Mouse (Mus musculus) 3134 (cell line): Measurements from ENCODE around the gene Slc35f6.
"Not testable (repeated sequence)": the region's sequence is repeated elsewhere in the genome, so short reads cannot be mapped to it uniquely, and the experiment has no call there.

Experiments
- DNase-seq: peaks from one replicate; pipeline ENCODE4 v3.0.0-alpha.2; 2011; ENCODE audit warnings: low spot score; ENCODE audit not compliant: insufficient read length; ENCODE audit errors: extremely low read depth

The Slc35f6 gene

DNA sequence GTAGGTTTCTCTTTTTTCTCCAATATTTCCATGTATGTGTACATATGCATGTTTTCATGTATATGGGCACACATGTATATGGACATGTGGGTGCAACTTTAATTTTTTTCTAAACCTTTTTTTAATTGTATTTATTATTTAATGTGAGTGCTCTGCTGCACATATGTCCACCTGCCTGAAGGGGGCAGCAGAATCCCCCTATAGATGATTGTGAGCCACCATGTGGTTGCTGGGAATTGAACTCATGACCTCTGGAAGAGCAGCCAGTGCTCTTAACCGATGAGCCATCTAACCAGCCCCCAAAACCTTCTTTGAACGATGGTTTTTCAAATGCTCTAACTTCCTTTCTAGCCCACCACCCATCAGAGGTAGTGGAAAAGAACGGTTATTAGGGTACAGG is 36.3 kb downstream of the Slc35f6 start:
- DNase-seq: no peak

DNA sequence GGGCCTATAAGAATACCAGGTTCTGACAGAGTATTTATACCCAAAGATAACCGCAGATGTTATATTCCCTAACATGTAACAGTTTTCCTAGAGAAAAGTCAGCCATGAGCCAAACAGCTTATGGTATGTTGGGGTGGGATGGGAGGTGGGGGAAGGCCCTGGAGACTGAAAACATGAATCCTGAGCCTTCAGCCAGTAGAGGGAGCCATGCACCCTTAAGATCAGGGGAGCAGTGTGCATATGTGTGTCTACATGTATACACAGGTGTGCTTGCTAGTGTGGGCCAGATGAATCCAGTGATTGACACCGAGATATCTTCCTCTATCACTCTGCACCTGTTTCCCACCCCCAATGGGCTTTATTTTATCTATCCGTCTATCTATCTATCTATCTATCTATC is 39.0 kb downstream of the Slc35f6 start:
- DNase-seq: no peak

DNA sequence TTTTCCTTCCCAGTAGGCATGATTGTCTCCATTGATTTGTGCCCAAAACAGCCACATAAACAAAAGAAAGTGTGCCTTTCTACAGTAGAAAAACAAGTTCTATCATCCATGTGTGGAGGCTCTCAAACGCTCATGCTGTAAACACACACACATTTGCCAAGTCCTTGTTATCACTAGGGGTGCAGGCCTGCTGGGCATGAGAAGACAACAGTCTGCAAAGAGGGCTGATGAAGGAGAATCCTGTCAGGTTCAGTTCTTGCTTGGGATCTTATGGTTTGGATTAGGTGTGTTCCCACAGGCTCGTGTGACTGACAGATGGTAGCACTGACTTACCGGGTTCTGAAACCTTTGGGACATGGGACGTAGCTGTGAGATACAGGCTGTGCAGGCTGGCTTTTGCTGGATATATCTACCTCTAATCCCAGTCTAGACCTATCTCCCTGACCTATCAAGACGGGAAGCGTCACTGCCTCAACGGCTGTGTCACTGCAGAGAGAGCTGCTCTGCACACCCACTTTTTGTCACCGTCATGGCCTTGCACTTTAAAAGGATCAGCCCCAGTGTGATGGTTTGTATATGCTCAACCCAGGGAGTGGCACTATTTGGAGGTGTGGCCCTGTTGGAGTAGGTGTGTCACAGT is 52.7 kb downstream of the Slc35f6 start:
- no peak for DNase-seq

DNA sequence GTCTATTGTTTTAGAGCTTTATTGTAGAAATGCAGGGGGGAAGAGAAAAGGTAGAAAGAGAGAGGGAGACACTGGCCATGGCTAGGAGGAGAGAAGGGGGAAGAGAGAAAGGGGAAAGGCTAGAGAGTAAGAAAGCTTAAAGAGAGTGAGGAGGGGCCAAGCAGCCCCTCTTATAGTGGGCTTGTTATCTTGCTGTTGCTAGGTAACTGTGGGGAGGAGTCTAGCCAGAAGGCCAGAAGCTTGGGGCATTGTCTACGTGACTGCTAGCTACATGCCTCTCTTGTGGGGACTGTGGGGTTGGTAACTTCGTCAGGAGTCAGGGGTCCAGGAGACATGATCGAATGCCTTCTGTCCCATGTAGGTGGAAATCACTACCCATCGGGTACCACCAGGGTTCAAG is 53.6 kb downstream of the Slc35f6 start:
- DNase-seq: not testable (repeated sequence)

DNA sequence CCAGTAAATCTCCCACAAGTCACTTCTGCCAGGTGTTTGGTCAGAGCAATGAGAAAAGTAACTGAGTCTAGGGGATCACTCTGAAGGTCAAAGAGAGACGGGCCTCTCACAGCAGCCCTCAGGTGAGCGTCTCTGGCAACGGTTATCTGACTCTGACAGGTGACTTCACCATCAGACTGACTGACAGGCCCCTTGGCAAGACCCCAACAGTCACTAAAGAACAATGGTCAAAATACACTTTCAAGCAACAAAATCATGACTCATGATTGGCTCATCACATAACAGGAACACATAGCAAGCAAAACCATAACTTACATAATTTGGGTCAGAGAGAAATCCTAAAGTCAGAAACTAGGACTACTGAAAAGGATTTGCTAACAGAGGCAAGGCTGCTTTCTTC is 54.1 kb downstream of the Slc35f6 start:
- DNase-seq: no peak
